Mouse (Mus musculus): ENCODE results near the gene Slc2a1. TPM values are rescaled to one million over a fixed set of nuclear protein-coding genes. Genes with fewer than 3 reads are reported as not detected.

The Slc2a1 gene
- polyA plus RNA-seq, 1 experiment from 2014 or later, result 142 TPM

- Histone ChIP-seq H3K27me3 (ENCODE audit: control insufficient read depth, insufficient read depth, low read length) (no peaks in the 10 kb centered on the region), H3K9me3 (replicated peaks; ENCODE audit: control insufficient read depth, low read length) (no peaks in the 10 kb centered on the region), H3K4me1 (ENCODE audit: control insufficient read depth, insufficient read depth, low read length) (no peaks in the 10 kb centered on the region), H3K27ac (ENCODE audit: low read length) (no peak overlapping the region), H3K4me2 (ENCODE audit: low read depth, low read length) (no peak overlapping the region), H3K36me3 (ENCODE audit: control insufficient read depth, insufficient read depth, low read length) (no peaks in the 10 kb centered on the region), H3K9ac (ENCODE audit: low read length) (no peak overlapping the region), H3K4me3 (replicated peaks; ENCODE audit: low read length) (no peak overlapping the region)
- ATAC-seq (ENCODE audit: insufficient read depth, low FRiP score), result no peak
- 64% methylated on average over 7 of the region's 7 CpGs for WGBS
Observed at GRCm38 (mm10) chr4:119093890-119094289, 14.6 kb upstream of the Slc2a1 start.

- Histone ChIP-seq H3K4me1 (ENCODE audit: control insufficient read depth, insufficient read depth, low read length) (no peaks in the 10 kb centered on the region), H3K9ac (ENCODE audit: low read length) (no peak overlapping the region), H3K9me3 (replicated peaks; ENCODE audit: control insufficient read depth, low read length) (no peaks in the 10 kb centered on the region), H3K27ac (ENCODE audit: low read length) (no peak overlapping the region), H3K4me2 (ENCODE audit: low read depth, low read length) (no peak overlapping the region), H3K4me3 (replicated peaks; ENCODE audit: low read length) (no peak overlapping the region), H3K27me3 (ENCODE audit: control insufficient read depth, insufficient read depth, low read length) (no peaks in the 10 kb centered on the region), H3K36me3 (ENCODE audit: control insufficient read depth, insufficient read depth, low read length) (no peaks in the 10 kb centered on the region)
- ATAC-seq (ENCODE audit: insufficient read depth, low FRiP score), result no peak
- 46% methylated on average over 4 of the region's 4 CpGs for WGBS
Observed at GRCm38 (mm10) chr4:119094987-119095386, 13.5 kb upstream of the Slc2a1 start.

GRCm38 (mm10) chr4:119096401-119096800 is 12.1 kb upstream of the Slc2a1 start:
- H3K9ac ChIP-seq (ENCODE audit: low read length), result no peak overlapping the region
- no peaks in the 10 kb centered on the region for H3K27me3 ChIP-seq (ENCODE audit: control insufficient read depth, insufficient read depth, low read length)
- no peak overlapping the region for H3K27ac ChIP-seq (ENCODE audit: low read length)
- WGBS, result 56% methylated on average over 3 of the region's 3 CpGs
- no peaks in the 10 kb centered on the region for H3K9me3 ChIP-seq (replicated peaks; ENCODE audit: control insufficient read depth, low read length)
- H3K4me3 ChIP-seq (replicated peaks; ENCODE audit: low read length), result no peak overlapping the region
- ATAC-seq (ENCODE audit: insufficient read depth, low FRiP score), result no peak
- H3K4me1 ChIP-seq (ENCODE audit: control insufficient read depth, insufficient read depth, low read length), result no peaks in the 10 kb centered on the region
- no peak overlapping the region for H3K4me2 ChIP-seq (ENCODE audit: low read depth, low read length)
- H3K36me3 ChIP-seq (ENCODE audit: control insufficient read depth, insufficient read depth, low read length), result no peaks in the 10 kb centered on the region

GRCm38 (mm10) chr4:119097421-119097820 is 11.1 kb upstream of the Slc2a1 start:
- no peak for ATAC-seq (ENCODE audit: insufficient read depth, low FRiP score)
- H3K9me3 ChIP-seq (replicated peaks; ENCODE audit: control insufficient read depth, low read length), result no peaks in the 10 kb centered on the region
- H3K4me2 ChIP-seq (ENCODE audit: low read depth, low read length), result no peak overlapping the region
- no peaks in the 10 kb centered on the region for H3K27me3 ChIP-seq (ENCODE audit: control insufficient read depth, insufficient read depth, low read length)
- no peaks in the 10 kb centered on the region for H3K36me3 ChIP-seq (ENCODE audit: control insufficient read depth, insufficient read depth, low read length)
- 68% methylated on average over 4 of the region's 4 CpGs for WGBS
- H3K9ac ChIP-seq (ENCODE audit: low read length), result no peak overlapping the region
- no peak overlapping the region for H3K27ac ChIP-seq (ENCODE audit: low read length)
- no peak overlapping the region for H3K4me3 ChIP-seq (replicated peaks; ENCODE audit: low read length)
- no peaks in the 10 kb centered on the region for H3K4me1 ChIP-seq (ENCODE audit: control insufficient read depth, insufficient read depth, low read length)

GRCm38 (mm10) chr4:119098216-119099210 is 10.0 kb upstream of the Slc2a1 start:
- Histone ChIP-seq H3K27me3 (ENCODE audit: control insufficient read depth, insufficient read depth, low read length) (no peaks in the 10 kb centered on the region), H3K9me3 (replicated peaks; ENCODE audit: control insufficient read depth, low read length) (no peaks in the 10 kb centered on the region), H3K36me3 (ENCODE audit: control insufficient read depth, insufficient read depth, low read length) (no peaks in the 10 kb centered on the region), H3K9ac (ENCODE audit: low read length) (no peak overlapping the region), H3K4me2 (ENCODE audit: low read depth, low read length) (no peak overlapping the region), H3K4me1 (ENCODE audit: control insufficient read depth, insufficient read depth, low read length) (no peaks in the 10 kb centered on the region), H3K27ac (ENCODE audit: low read length) (no peak overlapping the region), H3K4me3 (replicated peaks; ENCODE audit: low read length) (no peak overlapping the region)
- ATAC-seq (ENCODE audit: insufficient read depth, low FRiP score), result no peak
- WGBS, result 61% methylated on average over 8 of the region's 8 CpGs

- H3K4me2 ChIP-seq (ENCODE audit: low read depth, low read length), result no peak overlapping the region
- peaks cover 17% of the 10 kb centered on the region for H3K4me1 ChIP-seq (ENCODE audit: control insufficient read depth, insufficient read depth, low read length)
- no peak overlapping the region for H3K9ac ChIP-seq (ENCODE audit: low read length)
- H3K4me3 ChIP-seq (replicated peaks; ENCODE audit: low read length), result no peak overlapping the region
- WGBS, result 86% methylated on average over 3 of the region's 3 CpGs
- no peak for ATAC-seq (ENCODE audit: insufficient read depth, low FRiP score)
- H3K27ac ChIP-seq (ENCODE audit: low read length), result no peak overlapping the region
- H3K36me3 ChIP-seq (ENCODE audit: control insufficient read depth, insufficient read depth, low read length), result no peaks in the 10 kb centered on the region
- H3K9me3 ChIP-seq (replicated peaks; ENCODE audit: control insufficient read depth, low read length), result no peaks in the 10 kb centered on the region
- no peaks in the 10 kb centered on the region for H3K27me3 ChIP-seq (ENCODE audit: control insufficient read depth, insufficient read depth, low read length)
Observed at GRCm38 (mm10) chr4:119101392-119101791, 7.1 kb upstream of the Slc2a1 start.

GRCm38 (mm10) chr4:119102350-119103126 is 6.0 kb upstream of the Slc2a1 start:
- Histone ChIP-seq H3K4me2 (ENCODE audit: low read depth, low read length) (no peak overlapping the region), H3K9me3 (replicated peaks; ENCODE audit: control insufficient read depth, low read length) (no peaks in the 10 kb centered on the region), H3K27me3 (ENCODE audit: control insufficient read depth, insufficient read depth, low read length) (no peaks in the 10 kb centered on the region), H3K4me3 (replicated peaks; ENCODE audit: low read length) (no peak overlapping the region), H3K9ac (ENCODE audit: low read length) (no peak overlapping the region), H3K4me1 (ENCODE audit: control insufficient read depth, insufficient read depth, low read length) (peaks cover 22% of the 10 kb centered on the region), H3K27ac (ENCODE audit: low read length) (peak overlapping the region; percentile 70), H3K36me3 (ENCODE audit: control insufficient read depth, insufficient read depth, low read length) (no peaks in the 10 kb centered on the region)
- peak; percentile 6; the same call in 1 of the 2 replicates for ATAC-seq (ENCODE audit: insufficient read depth, low FRiP score)
- 68% methylated on average over 7 of the region's 7 CpGs for WGBS

GRCm38 (mm10) chr4:119104847-119105246 is 3.7 kb upstream of the Slc2a1 start:
- no peaks in the 10 kb centered on the region for H3K27me3 ChIP-seq (ENCODE audit: control insufficient read depth, insufficient read depth, low read length)
- H3K9me3 ChIP-seq (replicated peaks; ENCODE audit: control insufficient read depth, low read length), result no peaks in the 10 kb centered on the region
- H3K27ac ChIP-seq (ENCODE audit: low read length), result peak overlapping the region; percentile 95
- 0 out of 2 replicates have a peak overlapping the region, but pooled peaks have one; percentile 72 for H3K9ac ChIP-seq (ENCODE audit: low read length)
- WGBS, result 37% methylated on average over 4 of the region's 4 CpGs
- no peaks in the 10 kb centered on the region for H3K36me3 ChIP-seq (ENCODE audit: control insufficient read depth, insufficient read depth, low read length)
- peaks cover 32% of the 10 kb centered on the region for H3K4me1 ChIP-seq (ENCODE audit: control insufficient read depth, insufficient read depth, low read length)
- ATAC-seq (ENCODE audit: insufficient read depth, low FRiP score), result no peak
- H3K4me2 ChIP-seq (ENCODE audit: low read depth, low read length), result peak overlapping the region; percentile 64; the same call in 1 of the 2 replicates
- H3K4me3 ChIP-seq (replicated peaks; ENCODE audit: low read length), result no peak overlapping the region

GRCm38 (mm10) chr4:119105704-119106103 is 2.8 kb upstream of the Slc2a1 start:
- Histone ChIP-seq H3K4me3 (replicated peaks; ENCODE audit: low read length) (peak overlapping the region; percentile 42), H3K4me1 (ENCODE audit: control insufficient read depth, insufficient read depth, low read length) (peaks cover 41% of the 10 kb centered on the region), H3K27me3 (ENCODE audit: control insufficient read depth, insufficient read depth, low read length) (no peaks in the 10 kb centered on the region), H3K36me3 (ENCODE audit: control insufficient read depth, insufficient read depth, low read length) (no peaks in the 10 kb centered on the region), H3K9ac (ENCODE audit: low read length) (peak overlapping the region; percentile 72), H3K4me2 (ENCODE audit: low read depth, low read length) (peak overlapping the region; percentile 64), H3K27ac (ENCODE audit: low read length) (peak overlapping the region; percentile 95), H3K9me3 (replicated peaks; ENCODE audit: control insufficient read depth, low read length) (no peaks in the 10 kb centered on the region)
- peak; percentile 85 for ATAC-seq (ENCODE audit: insufficient read depth, low FRiP score)
- WGBS, result under 1% methylated on average over 18 of the region's 18 CpGs

All from stomach, embryonic 16.5 days (tissue).